Mouse (Mus musculus): Measurements from ENCODE around the gene Cpeb2.

The Cpeb2 gene

GRCm38 (mm10) chr5:43328579-43328978 lies 95.6 kb downstream of the Cpeb2 start:
- peak; percentile 8 for DNase-seq

DNA sequence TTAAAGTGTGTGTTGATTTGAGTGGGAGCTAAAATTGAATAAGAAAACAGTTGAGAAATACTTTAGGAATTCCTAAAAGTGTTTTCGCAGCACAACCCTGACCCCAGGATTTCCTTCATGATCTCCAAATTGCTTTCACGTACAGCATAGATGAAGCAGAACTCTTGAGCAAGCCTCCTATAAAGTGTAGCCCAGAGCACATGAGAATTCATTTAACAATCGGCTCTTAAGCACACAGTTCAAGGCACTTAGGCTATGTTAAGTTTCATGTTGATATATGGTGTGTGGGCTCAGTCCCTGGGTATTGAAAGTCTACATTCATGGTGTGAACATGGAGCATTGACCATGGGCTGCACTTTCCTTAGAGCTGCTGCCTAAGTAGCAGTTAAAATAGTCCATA lies 97.3 kb downstream of the Cpeb2 start:
- no peak for DNase-seq

- DNase-seq, result no peak
Observed at GRCm38 (mm10) chr5:43334469-43334868, 101.5 kb downstream of the Cpeb2 start.

DNA sequence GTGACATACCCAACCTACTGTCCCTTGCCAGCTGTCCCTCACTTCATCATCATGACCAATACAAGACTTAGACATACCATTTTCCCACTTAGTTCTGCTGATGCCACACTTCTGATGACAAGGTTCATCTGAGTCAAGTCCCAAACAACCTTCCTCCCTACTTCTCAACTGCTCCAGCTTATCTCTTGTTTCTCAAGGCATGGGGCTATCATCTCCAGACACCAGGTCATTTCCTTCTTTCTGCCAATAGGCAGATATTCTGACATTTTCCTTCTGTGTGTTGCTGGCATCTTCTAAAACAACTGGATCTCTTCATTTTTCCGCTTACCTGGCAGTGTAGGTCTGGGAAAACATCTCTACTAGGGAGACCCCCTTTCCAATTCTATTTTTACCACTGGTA lies 104.2 kb downstream of the Cpeb2 start:
- DNase-seq, result no peak

DNA sequence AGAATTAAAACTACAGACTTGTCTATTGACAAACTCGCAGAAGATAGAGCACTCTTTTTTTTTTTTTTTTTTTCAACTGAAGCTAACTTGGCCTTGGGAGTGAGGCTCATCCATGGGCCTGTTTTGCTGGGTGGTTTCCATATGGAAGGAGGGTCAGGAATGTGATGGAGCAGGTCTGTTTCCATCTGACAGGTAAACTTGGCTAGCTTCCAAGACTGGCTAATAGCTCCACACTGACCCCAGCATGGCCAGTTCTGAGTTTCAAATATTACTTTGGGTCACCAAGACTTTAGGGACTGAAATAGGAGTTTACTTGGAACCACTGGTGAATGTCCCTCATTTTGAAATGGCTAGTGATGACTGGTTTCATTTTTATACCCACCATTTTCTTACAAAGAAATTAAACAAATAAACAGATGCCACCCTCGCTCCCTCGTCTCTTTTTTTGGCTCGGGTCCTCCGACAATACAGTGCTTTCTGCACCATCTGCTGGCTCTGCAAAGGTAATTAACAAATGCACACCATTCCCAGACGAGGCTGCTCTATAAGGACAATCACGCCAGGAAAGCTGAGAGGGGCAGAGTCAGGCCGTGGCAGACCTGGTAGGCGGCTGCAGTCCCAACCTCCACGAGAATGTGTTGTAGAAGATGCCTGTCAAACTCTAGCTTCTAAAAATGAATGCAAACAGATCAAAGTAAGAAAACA lies 106.0 kb downstream of the Cpeb2 start:
- no peak for DNase-seq
